Mouse (Mus musculus): ENCODE data around the gene Stard9.
A peak's percentile ranks its signal among the peaks of the same experiment; 100 is the strongest.
"Not testable (repeated sequence)": the region's sequence is repeated elsewhere in the genome, so short reads cannot be mapped to it uniquely, and the experiment has no call there.

Stard9 gene

DNA sequence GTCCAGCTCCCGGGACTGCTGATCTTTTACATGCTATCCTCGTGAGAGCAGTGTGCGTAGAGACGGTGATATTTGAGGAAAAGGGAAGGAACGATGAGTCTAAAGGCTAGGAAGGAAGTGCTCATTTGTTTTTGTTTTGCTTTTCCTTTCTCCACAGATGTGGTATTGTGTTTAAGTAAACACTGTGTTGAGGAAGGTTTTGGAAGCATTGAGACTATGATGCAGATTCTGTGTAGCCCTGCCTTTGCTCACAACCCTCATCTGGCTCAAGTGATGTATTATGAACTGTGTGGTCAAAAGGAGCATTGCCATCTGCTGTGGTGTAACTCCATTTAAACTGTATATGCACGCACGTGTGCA lies 24.0 kb downstream of the Stard9 start:
- DNase-seq (ENCODE audit: low spot score in 2 of 2): no peak

DNA sequence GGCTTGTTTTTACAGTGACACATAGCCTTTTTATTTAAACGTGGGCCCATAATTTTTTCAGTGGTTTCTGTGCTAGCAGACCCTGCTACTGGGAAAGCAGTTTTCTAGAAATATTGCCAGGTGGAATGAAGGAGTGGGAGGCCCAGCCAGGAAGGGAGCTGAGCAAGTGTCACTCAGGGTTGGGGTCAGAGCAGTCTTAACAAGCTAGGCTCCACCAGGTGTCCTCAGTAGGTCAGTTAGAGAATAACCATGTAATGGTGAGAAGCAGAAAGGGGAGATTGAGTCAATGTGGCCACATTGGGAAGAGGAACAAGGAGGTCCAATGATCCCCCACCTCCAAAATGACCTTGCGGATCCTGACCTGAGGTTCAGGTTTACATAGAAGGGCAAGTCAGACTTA lies 25.8 kb downstream of the Stard9 start:
- no peak for DNase-seq (ENCODE audit: low spot score in 2 of 2)

DNA sequence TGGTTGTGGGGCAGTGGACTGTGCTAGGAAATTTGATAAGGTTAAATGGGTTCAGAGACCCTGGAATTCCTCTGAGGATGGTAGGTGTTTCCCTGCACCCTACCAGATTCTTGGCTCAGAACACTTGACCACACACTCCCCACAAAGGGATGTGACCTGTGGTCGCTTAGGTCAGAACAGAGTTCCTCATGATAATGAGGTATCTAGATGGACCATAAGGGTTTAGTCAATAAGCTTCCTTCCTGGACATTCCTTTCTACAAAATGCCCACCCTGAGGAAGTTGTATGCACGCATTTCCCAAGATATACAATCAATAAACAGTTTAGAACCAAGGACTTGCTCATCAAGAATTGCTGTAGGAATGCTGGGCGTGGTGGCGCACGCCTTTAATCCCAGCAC lies 27.0 kb downstream of the Stard9 start:
- DNase-seq (ENCODE audit: low spot score in 2 of 2): no peak

DNA sequence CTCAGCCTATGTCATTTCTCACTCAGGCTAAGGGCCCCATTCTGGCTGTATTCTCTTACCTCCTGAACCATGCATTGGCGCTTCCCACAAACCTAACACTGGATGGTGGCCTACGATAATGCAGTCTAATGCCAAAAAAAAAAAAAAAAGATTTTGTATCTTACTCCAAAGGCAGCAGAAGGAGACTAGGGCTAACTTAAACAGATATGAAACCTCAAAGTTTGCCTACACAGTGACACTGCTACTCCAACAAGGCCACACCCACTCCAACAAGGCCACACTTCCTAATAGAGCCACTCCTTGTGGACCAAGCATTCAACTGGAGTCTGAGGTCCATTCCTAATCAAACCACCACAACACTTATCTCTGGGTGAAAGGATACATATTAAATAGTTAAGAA lies 27.8 kb downstream of the Stard9 start:
- DNase-seq (ENCODE audit: low spot score in 2 of 2): no peak

DNA sequence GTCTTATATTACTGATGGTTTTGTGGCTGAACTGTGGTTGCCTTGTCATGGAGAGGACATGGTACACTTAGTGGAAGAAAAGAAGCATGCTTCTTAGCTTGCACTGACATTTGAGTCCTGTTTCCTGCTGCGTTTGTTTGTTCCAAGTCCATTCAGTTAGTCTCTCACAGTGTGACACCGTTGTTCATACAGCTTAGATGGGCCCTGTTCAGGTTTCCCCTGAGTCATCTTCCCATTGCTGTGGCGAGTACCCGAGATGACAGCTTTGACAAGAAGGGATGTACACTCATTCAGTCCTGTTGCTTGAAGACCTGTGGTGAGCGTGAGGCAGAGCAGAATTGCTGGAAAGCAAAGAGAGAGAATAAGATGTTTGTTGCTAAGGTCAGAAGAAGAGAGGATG lies 29.6 kb downstream of the Stard9 start:
- DNase-seq (ENCODE audit: low spot score in 2 of 2): no peak

DNA sequence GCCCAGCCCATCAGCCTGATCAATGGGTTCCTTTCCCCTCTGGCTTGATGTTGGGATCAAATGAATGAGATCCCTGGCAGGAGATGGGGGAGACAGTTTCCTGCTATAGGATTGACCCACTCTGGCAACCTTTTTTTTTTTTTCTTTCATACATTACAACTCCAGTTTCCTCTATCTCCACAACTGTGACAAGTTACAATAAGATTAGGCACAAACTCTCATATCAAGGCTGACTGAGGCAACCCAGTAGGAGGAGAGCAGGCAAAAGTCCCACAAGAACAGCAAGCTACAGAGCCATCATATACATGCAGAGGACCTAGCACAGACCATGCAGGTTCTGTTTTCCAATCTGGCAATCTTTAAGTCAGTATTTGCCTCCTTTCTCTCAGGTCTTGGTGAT lies 30.4 kb downstream of the Stard9 start:
- DNase-seq (ENCODE audit: low spot score in 2 of 2): no peak

DNA sequence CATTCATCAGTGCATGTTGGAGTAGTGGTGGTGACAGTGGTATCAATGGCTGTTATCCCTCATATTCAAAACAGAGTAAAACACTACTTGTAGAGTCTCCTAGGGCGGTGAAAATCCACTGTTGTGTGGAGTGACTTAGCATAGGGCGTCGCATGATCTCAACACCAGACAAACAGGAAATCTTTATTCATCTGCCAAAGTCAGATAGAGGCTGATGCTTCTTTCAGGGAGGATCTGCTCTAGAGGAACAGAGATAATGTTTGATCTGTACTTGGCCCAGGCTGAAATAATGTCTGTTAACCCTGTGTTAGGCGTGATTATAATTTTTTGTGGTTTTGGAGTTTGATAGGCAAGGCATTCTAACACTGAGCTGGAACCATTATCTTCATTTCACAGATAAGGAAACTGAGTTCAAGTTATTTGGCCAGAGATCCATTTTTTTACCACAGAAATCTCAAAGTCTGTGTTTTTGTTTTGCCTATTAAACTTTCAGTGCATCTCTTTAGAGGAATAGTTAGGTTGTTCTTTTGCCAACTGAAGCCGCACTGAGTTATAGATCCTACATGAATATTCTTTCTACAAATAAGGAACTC lies 31.7 kb downstream of the Stard9 start:
- no peak for DNase-seq (ENCODE audit: low spot score in 2 of 2)

DNA sequence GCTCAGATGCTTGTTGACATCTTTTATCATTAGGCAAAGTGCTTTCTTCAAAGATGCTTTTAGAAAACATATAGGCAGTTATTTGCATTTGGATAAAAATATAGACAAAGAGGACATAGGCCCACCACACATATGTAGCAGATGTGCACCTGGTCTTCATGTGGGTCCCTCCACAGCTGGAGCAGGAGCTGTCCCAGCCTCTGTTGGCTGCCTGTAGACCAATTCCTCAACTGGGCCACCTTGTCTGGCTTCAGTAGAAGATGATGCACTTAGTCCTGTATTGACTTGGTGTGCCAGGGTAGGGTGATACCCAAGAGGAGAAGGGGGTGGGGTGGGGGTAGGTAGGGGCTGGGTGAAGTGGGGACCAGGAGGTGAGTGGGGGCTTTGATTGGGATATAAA lies 33.8 kb downstream of the Stard9 start:
- no peak for DNase-seq (ENCODE audit: low spot score in 2 of 2)

DNA sequence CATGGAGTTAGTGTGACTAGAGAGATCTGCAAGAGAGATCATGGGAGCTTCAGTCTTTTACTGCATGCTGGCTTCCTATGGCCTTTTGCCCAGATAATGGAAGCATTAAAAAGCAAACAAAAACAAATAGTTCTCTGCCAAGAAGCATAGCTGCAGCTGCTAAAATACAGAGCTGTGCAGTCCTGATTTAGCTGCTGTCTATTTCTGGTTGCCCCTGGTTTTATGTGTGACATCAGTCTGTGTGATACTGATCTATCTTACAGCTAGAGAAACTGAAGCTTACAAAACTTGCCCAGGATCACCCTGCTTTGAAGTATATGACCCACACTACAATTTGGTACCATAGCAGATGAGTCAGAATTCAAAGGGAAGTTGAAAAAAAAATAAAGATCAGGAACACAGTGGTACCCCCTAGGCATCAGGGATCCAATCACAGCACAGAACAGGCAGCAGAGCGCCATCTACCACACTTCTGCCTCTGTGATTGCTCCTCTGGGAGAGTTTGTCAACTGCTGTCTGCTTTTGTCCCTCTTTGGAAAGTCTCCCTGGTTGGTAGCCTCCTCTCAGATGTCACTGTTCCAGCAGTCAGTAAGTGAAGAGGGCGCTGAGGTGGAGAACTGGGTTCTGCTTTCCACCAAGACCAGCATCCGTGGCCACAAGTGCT lies 34.7 kb downstream of the Stard9 start:
- DNase-seq (ENCODE audit: low spot score in 2 of 2): no peak

DNA sequence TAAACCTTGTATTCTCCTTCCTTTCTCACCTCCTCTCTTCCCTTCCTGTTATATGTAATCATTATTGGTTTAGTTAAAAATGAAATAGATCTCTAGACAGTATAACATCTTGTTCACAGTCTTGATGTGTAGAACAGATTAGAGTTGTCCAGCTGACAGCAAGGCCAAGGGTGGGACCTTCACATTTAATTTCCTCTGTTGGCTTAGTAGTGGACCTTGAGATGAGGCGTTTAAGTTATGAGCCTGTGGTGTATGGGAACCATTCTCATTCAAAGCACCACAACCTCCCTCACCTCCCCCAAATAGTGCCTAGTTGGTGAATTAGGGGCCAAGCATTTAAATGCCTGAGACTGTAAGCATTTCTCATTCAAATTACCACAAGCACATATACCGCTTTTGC lies 38.5 kb downstream of the Stard9 start:
- no peak for DNase-seq (ENCODE audit: low spot score in 2 of 2)

DNA sequence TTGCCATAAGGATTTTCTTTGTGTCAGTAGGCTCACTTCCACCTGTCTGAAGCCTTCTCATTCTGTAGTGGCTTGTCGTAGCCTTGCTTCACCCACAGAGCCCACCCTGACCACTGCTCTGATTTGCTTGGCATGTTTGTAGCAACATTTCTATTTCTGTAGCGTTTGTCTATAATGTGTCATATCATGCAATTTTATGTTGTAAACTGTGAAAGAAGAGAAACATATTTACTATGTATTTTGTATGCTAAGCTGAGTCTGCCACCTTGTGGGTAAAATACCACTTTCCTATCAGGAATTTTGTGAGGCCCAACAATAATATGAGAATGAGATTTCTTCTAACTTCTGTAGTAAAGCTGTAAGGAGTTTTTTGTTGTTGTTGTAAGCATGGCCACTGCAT lies 41.3 kb downstream of the Stard9 start:
- no peak for DNase-seq (ENCODE audit: low spot score in 2 of 2)

DNA sequence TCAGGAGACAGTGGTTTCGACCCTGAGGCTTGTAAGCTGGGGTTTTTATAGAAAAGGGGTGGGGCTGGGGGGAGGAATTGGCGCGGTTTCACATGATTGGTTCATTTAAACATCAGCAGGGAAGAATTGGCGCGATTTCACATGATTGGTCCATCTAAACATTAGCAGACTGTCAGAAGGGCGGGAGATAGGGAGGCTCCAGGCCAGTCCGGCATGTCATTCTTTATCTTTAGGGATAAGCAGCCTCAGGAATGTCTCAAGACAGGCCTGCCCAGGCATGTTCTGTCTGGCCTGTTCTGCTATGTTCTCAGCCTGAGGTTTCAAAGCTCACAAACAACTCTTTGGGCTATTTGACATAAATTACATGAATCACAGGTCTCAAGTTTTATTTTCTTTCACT lies 52.2 kb downstream of the Stard9 start:
- not testable (repeated sequence) for DNase-seq (ENCODE audit: low spot score in 2 of 2)

DNA sequence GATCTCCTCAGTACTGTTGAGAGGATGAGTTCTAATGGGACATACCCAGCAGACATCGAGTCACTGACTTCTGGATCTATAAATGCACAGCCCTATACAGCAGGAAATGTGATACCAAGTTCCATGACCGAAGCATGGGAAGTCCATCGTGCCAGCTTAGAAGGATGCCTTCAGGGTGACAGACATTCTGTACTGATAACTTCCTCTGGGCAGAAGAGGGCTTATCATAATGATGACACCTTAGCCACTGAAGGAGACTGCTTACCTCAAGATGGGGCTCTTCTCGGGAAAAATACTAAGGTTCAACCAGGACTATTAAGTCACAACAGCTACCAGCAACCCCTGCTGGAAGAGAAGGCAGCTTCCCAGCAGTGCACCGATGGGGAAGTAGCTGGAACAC lies 68.8 kb downstream of the Stard9 start:
- DNase-seq (ENCODE audit: low spot score in 2 of 2): no peak

DNA sequence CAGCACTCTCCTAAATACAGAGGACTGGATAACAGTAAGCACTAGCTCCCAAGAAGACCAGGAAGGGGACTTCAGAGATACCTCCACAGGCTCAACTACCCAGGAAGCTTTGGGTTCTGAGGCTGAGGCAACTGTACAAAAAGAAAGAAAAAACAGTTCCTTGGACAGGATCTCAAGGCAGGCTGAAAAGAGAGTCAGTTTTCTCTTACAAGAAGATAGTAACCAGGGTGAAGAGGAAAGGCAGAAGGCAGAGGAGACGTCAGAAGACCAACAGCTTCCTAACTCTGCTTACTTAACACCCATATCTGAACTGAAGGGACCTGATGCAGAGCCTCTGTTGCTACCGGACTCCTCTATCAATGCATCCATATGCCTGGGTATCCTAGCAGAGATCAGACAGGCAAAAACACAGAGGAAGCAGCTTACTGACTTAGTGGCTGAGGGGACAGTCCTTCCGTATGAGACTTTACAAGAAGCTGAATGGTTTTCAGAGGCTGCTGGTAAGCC lies 71.5 kb downstream of the Stard9 start:
- DNase-seq (ENCODE audit: low spot score in 2 of 2): no peak

DNA sequence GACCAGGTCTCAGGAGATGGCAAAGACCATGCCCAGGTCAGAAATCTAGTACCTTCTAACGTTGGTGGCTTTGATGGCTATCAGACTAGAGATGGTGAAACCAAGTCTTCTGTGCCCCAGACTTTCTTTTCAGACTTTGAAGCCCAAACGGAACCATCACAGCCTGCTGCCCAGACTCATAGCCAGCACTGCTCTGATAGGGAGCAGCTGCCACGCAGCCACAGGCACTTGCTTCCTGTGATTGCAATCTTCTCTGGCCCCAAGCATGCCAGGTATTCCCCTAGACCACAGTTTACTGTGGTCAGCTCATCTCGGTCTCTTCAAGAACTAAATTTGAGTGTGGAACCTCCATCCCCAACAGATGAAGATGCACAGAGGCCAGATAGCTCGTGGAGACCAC lies 73.8 kb downstream of the Stard9 start:
- DNase-seq (ENCODE audit: low spot score in 2 of 2): no peak

DNA sequence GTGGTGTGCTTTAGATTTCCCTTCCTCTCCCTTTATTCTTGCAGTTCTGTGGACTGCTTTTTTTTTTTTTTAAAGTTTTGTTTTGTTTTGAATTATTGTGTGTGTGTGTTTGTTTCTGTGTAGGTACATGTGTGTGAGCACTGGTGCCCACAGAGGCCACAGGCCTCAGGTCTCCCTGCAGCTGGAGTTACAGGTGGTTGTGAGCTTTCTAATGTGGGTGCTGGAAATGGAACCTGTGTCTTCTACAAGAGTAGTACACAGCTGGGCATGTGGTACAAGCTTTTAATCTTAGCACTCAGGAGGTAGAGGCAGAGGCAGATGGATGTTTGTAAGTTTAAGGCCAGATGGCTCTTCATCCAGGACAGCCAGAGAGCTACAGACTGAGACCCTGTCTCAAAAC lies 78.1 kb downstream of the Stard9 start:
- no peak for DNase-seq (ENCODE audit: low spot score in 2 of 2)

DNA sequence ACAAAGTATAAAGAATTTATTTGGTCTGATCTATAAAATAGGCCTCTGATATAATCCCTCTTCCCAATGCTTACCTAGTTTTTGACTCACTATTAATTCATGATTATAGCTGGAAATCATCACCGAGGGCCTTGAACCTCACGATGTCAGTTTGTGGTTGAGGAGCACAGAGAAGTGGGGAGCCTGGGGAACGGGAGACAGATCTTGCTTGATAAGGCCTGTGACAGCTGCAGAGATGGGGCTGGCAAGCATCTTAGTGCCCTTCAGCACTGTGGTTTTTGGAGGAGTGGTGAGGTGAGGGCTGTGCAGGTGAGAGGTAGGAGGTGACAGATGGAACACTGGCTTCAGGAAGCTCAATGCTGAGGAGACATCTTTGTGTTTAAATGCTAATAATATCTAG lies 81.2 kb downstream of the Stard9 start:
- no peak for DNase-seq (ENCODE audit: low spot score in 2 of 2)

DNA sequence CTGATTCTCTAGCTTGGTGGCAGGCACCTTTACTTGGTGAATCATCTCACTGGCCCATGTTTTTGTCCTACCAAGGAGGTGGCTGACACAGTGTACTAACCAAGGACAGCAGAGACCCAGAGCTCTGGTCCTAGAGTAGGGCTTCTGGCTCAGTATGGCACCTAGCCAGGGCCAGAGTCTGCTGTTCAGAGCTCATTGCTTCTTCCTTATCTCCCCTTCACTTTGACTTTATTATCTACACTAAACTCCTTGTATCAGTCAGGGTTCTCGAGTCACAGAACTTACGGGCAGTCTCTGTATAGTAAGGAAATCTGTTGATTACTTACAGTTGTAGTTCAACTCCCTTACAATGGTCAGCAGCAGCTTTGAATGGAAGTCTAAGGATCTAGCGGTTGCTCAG lies 82.0 kb downstream of the Stard9 start:
- DNase-seq (ENCODE audit: low spot score in 2 of 2): no peak

DNA sequence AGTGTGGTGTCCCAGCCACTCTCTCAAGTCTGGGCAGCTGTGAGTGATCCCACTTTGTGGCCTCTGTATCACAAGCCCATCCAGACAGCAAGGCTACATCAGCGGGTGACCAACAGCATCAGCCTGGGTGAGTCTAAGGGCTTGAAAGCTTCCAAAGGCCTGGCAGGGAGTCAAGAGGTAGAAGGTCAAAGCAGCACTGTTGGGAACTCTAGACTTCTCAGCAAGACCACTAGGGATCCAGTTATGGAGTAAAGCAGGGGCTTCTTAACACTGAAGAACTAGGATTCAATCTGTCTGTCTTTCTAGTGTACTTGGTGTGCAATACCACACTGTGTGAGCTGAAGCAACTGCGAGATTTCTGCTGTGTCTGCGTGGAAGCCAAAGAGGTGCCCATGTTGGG lies 84.5 kb downstream of the Stard9 start:
- DNase-seq (ENCODE audit: low spot score in 2 of 2): no peak

DNA sequence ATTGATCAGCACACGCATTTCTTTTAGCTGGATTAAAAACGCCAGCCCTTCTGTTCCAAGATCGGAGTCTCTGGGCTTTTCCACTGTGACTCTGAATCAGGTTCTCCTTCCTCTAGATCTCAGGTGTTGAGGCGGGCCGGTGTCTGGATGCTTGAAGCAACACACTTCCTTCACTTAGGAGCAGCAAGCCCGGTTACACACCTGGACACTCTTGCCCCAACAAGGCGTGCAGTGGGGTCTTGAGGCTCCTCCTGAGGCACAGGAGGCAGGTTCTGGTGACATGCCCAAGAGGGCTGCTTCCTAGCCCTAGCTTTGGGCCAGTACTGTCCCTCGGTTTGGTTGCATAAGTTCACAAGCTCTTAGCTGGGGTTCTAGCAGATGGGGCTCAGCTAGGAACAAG lies 89.6 kb downstream of the Stard9 start:
- DNase-seq (ENCODE audit: low spot score in 2 of 2): peak in 1 of 2 experiments; percentile 50

DNA sequence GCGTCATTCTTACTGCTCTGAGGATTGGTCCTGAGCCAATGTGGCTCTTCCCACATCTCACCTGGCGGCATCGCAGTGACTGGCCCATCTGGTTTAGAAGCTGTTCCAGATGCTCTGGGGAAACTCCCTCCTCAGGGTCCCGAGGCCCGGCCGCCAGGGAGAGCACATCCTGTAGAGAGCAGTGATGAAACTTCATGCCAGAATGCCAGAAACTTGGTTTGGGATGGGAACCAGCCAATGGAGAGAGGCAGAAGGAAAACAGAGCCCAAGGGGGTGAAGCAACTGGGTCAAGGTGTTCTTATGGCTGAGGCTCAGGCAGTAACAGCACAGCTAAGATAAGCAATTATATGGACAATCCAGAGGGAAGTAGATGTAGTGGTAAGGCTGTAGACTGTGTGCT lies 91.9 kb downstream of the Stard9 start:
- DNase-seq (ENCODE audit: low spot score in 2 of 2): peak in 1 of 2 experiments; percentile 52

DNA sequence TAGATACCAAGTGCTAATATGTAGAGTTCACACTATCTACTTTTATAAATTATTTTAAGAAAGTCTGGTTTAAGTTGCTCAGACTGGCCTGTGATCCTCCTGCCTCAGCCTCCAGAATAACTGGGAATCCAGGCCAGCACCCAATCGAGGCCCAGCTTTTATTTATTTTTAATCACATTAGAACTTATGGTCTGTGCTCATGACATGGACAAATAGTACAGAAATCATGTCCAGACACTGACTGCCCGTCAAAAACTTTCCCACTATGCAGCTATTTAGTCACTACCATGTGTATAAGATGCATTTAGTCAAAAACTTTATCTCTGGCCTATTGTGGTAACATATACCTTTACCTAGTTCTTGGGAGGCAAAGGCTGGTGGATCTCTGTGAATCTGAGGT lies 93.0 kb downstream of the Stard9 start:
- DNase-seq (ENCODE audit: low spot score in 2 of 2): peak in 1 of 2 experiments; percentile 12

DNA sequence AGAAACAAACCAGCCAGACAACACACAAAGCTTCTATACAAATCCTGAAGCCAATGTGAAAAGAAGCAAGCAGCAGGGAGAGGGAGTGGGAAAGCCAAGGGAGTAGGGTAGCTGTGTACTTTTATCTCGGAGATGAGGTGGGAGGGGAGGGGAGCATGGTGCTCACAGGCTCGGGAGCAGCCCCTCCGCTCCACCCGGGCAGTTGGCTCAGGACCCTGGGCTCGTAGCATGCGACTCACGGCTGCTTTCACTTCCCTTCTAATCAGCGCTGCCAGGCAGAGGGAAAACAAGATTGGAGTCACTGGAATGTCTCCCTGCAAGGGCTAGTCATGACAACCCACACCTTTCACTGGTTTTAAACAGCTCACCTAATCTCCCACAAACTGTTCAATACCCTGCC lies 93.6 kb downstream of the Stard9 start:
- DNase-seq (ENCODE audit: low spot score in 2 of 2): peak; percentile 18 to 47

DNA sequence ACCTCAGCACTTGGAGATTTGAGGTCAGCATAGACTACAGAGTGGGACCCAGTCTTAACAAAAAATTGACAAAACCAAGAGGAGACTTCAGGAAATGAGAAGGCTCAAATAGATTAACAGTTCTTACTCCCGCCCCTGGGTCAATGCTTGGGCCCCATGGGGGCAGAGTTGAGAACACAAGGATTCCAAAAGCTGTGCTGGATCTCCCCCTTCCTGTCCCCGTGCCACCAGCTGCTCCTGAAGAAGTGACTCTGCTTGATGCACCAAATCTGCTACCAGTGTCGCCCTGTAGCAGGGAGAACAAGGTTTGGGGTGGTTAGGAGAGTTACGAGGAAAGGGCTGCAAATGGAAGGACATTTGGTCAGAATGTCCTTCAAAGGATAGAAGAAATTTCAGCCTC lies 94.7 kb downstream of the Stard9 start:
- DNase-seq (ENCODE audit: low spot score in 2 of 2): peak; percentile 15 to 34

All from urinary bladder, postnatal 4 days (tissue).